Mouse (Mus musculus) layer of hippocampus, adult 18-20 months (tissue): ENCODE results near the gene Igf1r. TPM values are rescaled to one million over a fixed set of nuclear protein-coding genes. Genes with fewer than 3 reads are reported as not detected.

Experiments
- DNase-seq, 2 experiments: peaks; one replicate each; pipeline ENCODE4 v3.0.0; 2022; ENCODE audit warnings: low spot score in 2 of 2
- total RNA-seq, 2 experiments: library from RNA; stranded (reverse); gene quantifications; 2 replicates each; pipeline ENCODE4 v1.2.3; 2021

The Igf1r gene
- total RNA-seq, 2 experiments from 2014 or later = 41.5 to 43.0 TPM

DNA sequence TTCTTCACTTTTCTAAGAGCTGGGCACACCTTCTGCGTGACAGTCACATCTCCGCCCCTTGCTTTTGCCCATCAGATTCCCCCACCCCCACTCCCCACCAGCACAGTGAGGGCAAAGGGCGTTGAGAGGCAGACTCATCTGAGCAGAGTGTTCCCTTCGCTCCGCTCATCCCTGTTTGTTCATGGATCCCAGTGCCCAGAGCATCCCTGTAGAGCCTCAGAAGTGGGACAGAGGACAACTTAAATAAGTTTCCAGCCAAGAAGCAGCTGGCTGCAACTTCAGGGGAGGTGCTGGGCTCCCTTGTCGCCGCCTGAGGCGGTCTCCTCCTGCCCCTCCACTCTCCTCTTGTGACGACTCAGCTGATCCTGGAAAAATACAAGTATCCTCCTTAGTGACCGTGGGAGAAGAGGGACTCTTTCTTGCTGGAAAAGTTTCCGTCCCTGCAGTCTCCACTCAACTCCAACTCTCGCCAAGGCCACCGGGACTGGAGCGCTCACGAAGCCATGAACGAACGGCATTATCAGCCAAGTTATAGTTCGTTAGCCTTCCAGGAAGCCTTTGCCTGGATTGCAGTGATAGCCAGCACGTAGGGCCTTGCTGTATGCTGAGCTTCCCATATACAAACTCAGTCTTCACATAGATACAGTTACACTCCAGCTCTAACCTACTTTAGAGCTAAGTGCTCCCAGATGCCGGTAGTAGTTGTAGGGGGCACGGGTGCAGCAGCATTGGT, 162.5 kb downstream of the Igf1r start:
- DNase-seq = no peak

- no peak for DNase-seq
Measured at GRCm38 (mm10) chr7:68117567-68117966, 164.9 kb downstream of the Igf1r start.

DNA sequence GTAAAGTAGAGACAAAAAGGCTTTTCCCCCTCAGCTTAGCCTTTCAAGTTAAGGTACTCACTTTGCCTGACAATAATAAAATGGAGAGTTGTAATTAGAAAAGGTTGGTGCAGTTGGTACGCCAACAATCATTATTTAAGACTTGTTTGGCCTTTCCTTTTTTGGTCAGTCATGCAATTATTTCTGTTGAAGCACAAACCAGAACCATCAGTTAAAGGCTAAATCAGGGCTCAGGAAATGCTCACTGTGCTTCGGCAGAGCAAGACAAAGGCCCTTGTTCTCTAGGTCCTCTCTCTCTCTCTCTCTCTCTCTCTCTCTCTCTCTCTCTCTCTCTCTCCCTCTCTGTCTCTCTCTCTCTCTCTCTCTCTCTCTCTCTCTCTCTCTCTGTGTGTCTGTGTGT, 165.4 kb downstream of the Igf1r start:
- no peak for DNase-seq

GRCm38 (mm10) chr7:68119605-68120004, 167.0 kb downstream of the Igf1r start:
- no peak for DNase-seq

DNA sequence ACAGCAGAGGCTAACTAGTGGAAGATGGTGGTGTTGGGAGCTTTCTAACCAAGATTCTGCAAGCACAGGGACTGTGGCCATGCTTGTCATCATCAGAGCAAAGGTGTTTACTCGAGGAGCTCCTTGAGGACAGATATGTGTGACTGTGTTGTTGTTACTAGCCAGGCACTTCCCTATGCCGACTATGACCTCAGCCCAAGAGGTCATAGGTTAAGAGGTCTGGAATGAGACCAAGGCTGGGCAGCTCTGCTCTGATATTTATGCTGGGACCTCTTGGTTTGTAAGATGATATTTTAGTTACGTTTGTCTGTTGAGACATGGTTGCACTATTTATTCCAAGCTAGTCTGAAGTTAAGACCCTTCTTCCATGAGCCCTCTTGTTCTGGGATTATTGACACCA, 169.8 kb downstream of the Igf1r start:
- DNase-seq = no peak

- DNase-seq = no peak
Measured at GRCm38 (mm10) chr7:68125347-68125746, 172.7 kb downstream of the Igf1r start.

- DNase-seq = peak; percentile 26 to 59
Measured at GRCm38 (mm10) chr7:68127799-68128261, 175.2 kb downstream of the Igf1r start.

DNA sequence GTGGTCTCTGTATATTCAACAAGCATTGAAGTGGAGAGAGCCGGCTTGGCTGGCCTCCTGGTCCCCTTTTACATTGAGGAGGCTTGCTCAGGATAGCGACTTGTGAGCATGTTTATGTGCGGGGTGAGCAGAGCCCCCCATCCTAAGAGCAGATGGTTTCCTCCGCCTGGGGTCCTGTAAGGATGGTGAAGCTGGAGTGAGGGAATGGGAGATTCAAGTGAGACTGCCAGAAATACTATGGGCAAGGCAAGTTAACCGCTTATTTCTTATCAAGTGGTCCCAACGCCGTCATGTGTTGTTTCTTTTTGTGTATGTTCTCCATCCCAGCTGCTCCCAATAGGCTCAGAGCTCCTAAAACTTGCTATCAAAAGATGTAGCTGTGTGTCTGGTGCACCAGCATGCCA, 175.6 kb downstream of the Igf1r start:
- DNase-seq = no peak

DNA sequence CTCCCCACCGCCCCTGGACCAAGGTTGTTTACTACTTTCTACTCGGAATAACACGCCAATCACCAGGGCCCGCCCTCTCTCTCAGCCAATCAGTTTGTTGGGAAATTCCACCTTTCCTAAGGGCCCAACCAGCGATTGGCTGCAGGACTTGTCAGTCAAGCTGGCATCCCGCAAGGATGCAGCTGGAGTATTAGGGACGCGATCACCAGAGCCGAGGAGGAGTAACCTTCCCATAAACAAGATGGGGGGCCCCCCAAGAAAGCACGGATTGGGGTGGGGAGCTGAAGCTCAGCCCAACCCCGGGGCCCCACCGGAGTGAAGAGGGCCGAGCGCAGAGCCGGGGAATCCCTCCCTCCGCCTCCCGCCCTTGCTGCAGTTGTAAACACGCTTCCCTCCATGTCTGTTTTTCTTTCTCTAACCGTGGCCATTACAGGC, 176.5 kb downstream of the Igf1r start:
- peak; percentile 98 to 100 for DNase-seq

DNA sequence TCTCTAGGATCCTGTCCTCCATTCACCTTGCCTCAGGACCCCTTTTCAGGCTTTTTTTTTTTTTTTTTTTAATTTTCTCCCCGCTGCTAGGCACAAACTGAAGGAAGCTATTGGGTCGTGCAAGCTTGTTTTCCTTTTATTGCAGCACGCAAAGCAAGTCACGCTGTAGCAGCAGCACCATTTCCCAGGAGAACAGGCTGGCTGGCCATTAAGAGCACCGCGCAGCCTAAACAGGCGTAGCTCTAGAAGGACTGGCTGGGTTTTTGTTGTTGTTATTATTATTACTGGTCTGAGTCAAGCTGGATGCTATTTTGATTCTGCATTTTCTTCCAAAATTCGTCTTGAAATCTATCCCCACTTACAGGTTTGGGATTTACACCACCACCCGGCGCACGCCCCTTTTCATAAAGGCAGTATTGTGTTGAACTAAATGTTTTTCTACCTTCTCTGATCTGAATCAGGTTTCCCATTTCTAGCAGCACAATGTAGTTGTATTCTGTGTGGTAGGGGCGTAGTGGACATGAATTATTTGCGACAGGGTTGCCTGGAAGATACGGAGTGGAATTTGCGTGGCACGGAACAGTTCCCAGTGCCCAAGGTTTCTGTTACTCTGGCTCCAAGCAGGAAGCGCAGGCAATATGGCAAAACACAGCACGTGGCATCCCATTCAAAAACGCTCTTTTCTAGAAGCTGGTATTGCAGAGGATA, 177.1 kb downstream of the Igf1r start:
- peak; percentile 89 to 96 for DNase-seq

- no peak for DNase-seq
Measured at GRCm38 (mm10) chr7:68130950-68131580, 178.4 kb downstream of the Igf1r start.

DNA sequence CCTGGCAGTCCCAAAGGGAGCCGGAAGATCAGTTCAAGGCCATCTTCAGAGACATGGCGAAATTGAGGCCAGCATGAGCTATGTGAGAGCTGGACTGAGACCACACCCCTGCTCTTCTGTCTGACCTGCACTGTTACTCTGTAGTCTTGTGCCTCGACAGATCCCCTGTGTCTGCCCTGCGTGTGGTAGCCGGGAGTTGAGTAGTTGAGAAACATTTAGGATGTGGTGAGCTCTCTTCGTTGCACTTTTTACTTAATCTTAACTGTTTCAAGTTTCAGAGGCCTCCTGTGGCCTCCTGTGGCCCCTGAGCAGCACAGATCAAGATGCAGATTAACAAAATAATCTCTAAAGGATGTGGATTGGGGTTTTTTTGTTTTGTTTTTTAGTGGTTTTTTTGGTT, 181.1 kb downstream of the Igf1r start:
- no peak for DNase-seq

- DNase-seq = no peak
Measured at GRCm38 (mm10) chr7:68134948-68135347, 182.3 kb downstream of the Igf1r start.

GRCm38 (mm10) chr7:68136056-68136455, 183.4 kb downstream of the Igf1r start:
- DNase-seq = no peak

GRCm38 (mm10) chr7:68139384-68139783, 186.8 kb downstream of the Igf1r start:
- no peak for DNase-seq

DNA sequence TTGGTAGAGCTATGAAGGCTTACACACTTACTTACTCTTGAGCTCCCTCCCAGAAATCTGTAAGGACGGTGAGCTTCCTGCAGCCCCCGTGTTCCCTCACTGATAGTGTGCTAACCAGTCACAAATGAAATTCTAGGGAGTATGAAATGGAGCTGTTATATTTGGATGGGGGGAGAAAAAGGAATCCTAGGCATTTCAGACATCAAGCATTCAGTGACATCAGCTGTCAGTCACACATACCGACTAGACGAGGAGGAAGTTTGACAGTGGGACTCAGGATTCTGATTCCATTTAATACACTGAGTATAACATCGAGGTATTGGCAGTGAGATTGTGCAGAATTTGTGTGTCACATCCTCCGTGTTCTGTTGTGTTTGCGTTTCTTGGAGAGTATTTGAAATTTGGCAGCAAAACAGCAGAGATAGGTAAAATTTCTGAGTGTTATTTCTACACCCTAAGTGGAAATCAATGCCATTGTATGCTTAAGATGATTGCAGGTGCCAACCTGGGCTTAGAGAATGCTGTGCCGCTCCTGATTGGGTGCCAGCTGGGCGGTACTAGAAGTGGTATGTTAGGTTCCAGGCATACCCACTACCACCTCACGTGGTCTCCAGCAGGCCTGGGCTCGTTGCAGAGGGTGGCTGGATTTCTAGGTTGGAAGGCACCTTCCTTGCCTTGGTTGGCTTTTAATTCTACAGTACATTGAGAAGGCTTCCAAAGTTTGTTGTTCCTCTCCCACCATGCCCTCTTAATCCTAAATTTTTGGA, 187.6 kb downstream of the Igf1r start:
- DNase-seq = no peak

DNA sequence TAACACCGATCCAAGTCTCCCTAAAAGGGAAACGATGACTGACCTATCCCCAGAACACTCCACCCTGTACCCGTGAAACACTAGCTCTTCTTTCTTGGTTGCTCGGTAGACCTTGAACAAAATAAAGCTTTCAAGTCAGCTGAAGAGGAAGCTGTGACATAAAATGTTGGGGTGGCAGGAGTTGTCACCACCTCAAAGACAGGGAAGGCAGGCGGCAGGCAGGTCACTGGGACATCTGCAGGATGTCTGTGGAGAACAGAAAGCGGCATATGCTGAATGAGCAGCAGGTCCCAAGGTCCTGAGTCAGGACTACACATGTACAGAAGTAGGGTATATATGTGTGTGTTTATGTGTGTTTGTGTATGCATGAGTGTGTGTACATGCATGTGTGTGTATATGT, 191.6 kb downstream of the Igf1r start:
- DNase-seq = no peak

DNA sequence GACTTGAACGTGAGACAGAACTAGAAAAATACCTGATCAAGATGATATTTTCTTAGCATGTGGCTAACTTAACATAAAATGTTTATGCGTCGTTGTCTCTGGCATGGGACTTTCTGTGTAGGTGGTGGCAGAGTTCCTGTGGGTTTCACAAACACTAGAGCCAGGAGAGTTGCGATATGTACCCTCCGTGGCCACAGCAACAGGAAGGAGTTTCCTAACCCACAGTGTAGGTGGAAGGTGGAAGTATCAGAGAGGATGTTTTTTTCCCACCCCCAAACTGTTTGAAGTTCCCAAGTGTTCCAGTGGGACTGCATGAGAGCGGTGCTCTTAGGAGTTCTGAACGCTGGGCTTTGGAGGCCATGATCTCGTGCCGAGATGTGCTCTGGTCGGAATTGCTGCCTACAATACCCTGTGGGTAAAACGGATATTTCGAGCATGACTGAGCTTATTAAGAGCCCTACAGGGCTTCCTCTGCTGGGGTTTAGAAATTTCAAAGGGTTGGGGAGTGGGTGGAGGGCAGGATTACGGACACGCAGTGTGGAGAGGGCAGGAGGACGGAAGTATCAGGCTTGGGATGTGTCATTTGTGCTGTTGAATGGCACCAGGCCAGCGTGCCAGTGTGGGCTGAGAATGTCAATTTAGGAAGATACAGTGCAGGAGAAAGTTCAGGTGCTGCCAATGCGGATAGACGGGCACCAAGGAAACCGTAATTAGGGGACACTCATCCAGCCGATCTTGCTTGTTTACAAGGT, 195.8 kb downstream of the Igf1r start:
- DNase-seq = no peak

- no peak for DNase-seq
Measured at GRCm38 (mm10) chr7:68151892-68152291, 199.3 kb downstream of the Igf1r start.

GRCm38 (mm10) chr7:68152458-68152857, 199.8 kb downstream of the Igf1r start:
- DNase-seq = no peak

- no peak for DNase-seq
Measured at GRCm38 (mm10) chr7:68153269-68153668, 200.6 kb downstream of the Igf1r start.
